Mouse (Mus musculus): ENCODE data around the gene Fzd5.

Fzd5 gene

DNA sequence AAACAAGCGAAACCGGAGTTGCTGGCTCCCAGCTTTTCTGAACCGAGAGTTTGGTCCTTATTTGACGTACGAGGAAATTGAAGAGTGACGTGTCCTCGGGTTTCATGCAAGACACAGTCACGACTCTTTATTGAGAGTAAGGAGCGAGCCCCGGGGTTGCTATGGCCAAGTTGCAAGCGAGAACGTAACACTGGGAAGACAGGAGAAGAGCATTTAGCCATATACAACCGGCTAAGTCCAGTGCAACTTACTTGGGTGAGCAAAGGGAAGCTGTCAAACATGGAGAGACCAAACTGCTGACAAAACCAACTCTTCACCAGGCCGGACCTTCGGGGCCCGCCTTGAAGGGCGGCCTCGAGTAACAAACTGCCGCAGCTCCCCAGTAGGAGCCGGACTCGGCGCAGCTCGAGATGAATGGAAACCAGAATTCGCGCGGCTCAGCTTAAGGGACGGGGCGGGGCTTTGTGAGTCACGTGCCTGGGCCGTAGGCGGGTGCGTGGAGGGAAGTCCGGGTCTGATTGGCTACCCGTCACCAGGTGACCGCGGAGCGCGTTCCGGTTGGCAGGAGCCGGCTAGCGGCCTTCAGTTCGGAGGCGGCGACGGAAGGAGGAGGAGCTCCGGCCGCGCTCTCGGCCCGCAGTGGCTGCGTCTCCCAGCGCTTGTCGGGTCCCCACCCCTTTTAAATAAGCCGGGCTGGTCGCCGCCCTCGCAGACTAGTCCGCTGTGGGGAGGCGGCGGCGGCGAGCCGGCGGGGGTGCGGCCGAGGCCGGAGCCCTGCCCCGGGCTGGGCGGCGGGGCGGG is 47.1 kb downstream of the Fzd5 start, which contains the start of gene Ccnyl1:
Gene Ccnyl1, plus strand, starts transcription at position 243 of the 801 bp plus-strand sequence.
- peak; percentile 75 for DNase-seq (ENCODE audit: extremely low read depth, low read depth, low spot score)

DNA sequence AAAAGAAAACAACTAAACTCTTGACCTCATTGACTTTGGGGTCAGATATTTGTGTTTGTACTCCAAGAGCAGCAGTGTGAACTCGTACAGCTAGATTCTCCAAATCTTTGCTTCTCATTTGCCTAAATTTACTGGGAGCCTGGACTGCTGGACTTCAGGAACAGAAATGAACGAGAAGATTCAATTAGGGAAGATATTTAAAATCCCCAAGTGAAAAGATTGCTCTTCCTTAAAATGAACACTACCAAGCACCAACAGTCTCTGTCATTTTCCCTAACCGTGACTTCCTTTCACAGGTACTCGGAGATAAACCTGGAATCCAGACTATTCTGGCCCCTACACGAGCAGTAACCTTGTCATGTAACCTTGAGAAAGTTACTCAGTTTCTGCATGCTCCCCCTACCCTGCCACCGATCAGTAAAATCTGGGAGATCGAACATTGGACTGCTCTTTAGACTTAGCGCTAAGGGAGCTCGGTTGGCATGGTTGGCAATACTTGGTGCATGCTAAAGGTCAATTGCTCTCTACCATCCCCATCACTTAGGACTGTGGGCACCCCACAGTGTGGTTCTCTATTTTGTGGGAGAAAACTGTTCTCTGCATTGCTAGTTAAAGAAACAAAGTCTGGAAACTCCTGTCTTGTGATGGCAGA is 47.9 kb downstream of the Fzd5 start:
- no peak for DNase-seq (ENCODE audit: extremely low read depth, low read depth, low spot score)

DNA sequence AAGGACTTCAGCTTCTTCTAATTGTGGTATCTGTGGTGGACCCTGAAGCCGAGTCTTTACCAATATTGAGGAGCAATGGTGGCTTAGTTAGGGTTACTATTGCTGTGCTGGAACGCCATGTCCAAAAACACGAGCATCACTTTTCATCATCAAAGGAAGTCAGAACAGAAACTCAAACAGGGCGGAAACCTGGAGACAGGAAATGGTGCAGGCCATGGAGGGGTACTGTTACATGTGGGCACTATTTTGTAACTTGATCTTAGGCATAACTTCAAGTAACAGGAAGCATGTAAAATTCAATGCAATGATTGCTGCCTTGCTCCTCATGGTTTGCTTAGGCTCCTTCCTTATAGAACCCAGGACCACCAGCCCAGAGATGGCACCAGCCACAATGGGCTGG is 49.5 kb downstream of the Fzd5 start:
- DNase-seq (ENCODE audit: extremely low read depth, low read depth, low spot score) = no peak

DNA sequence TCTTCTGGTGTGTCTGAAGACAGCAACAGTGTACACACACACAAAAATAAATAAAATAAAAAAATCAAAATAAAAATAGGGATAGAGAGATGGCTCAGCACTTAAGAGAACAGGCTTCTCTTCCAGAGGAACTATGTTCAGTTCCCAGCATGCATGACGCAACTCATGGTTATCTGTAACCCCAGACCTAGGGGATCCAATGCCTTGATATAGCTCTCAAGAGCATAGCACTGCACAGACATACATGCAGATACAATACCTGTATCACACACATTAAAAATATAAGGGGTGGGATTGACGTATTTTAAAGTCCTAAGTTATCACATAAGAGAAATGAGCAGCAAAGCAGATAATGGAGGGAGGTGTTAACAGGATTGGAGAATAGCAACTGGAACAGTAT is 53.1 kb downstream of the Fzd5 start:
- DNase-seq (ENCODE audit: extremely low read depth, low read depth, low spot score) = no peak

DNA sequence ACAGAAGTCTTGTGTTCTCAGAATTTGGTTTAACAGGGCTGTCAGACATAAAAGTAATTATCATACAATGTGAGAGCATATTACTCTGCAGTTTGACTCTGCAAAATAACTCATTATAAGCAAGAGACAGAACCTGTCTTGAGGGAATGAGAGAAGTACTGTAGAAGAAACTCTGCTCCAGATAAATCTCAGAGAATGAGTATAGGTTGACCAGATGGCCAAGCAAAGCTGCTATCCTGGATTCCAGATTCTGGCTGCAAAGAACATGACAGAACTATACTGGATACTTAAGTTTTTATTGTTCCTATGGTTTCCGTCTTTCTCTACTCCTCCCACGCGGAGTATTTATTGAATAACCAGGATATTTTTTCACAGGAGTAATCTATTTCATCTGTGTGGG is 54.5 kb downstream of the Fzd5 start:
- no peak for DNase-seq (ENCODE audit: extremely low read depth, low read depth, low spot score)

DNA sequence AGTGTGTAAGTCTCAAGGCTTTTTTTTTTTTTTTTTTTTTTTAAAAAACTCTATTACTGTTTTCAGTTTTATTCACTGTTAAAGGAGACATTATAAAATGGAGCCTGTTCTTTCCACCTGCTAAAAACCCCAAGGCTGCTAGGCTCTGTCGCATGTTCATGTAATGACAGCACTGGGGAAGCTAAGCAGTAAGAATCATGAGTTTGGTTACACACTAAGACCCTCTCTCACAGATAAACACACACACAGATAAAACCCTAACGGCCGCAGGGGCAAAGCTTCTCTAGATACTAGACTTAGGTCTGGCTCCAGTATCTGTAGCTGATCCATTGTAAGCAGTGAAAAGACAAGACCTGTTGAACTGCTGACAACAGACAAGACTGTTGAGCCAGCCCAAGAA is 56.1 kb downstream of the Fzd5 start:
- DNase-seq (ENCODE audit: extremely low read depth, low read depth, low spot score) = no peak
